Mouse (Mus musculus) liver, embryonic 14.5 days (tissue): ENCODE measurements around the gene Plekha4. TPM values are rescaled to one million over a fixed set of nuclear protein-coding genes. Genes with fewer than 3 reads are reported as not detected.
A peak's percentile ranks its signal among the peaks of the same experiment; 100 is the strongest.

Source experiments
- ATAC-seq: fragments of 200-750 bp; cut with Nextera tagmentation; 2 replicates; pipeline ENCODE4 v1.8.0; 2017; ENCODE audit warnings: moderate number of reproducible peaks, mild to moderate bottlenecking, moderate library complexity; ENCODE audit not compliant: insufficient read depth
- DNase-seq, 3 experiments: peaks; one replicate each; pipeline ENCODE4 v3.0.0-alpha.2; 2012 to 2013; ENCODE audit warnings: low read depth in 3 of 3, low spot score in 3 of 3
- H3K27ac ChIP-seq: fragments of 300-500 bp; sonication (generic); 2 replicates; pipeline ENCODE4 v1.5.1; 2014; ENCODE audit warnings: moderate library complexity, mild to moderate bottlenecking, control low read depth, inconsistent platforms
- H3K27me3 ChIP-seq: fragments of 300-500 bp; sonication (generic); 2 replicates; pipeline ENCODE4 v1.6.1; 2014; ENCODE audit warnings: mild to moderate bottlenecking, low read length, moderate library complexity; ENCODE audit not compliant: control insufficient read depth, insufficient read depth
- H3K36me3 ChIP-seq: fragments of 300-500 bp; sonication (generic); replicated peaks from 2 replicates; pipeline ENCODE4 v1.6.1; 2014; ENCODE audit warnings: low read depth; ENCODE audit not compliant: control insufficient read depth, insufficient read depth
- H3K4me1 ChIP-seq, 2 experiments: fragments of 200-500 bp in 1 of 2; fragments of 300-500 bp in 1 of 2; sonication (generic) in 1 of 2; replicated peaks; 2 replicates each; pipeline ENCODE4 v1.6.1; 2012 to 2014; ENCODE audit warnings: antibody characterized with exemption in 1 of 2, inconsistent platforms in 1 of 2, low read length in 1 of 2; ENCODE audit not compliant: control insufficient read depth in 2 of 2, insufficient read depth in 2 of 2
- H3K4me2 ChIP-seq: fragments of 300-500 bp; sonication (generic); 2 replicates; pipeline ENCODE4 v1.6.1; 2014; ENCODE audit warnings: low read depth, mild to moderate bottlenecking, control low read depth, moderate library complexity
- H3K4me3 ChIP-seq, 2 experiments: fragments of 200-500 bp in 1 of 2; fragments of 300-500 bp in 1 of 2; sonication (generic) in 1 of 2; 2 replicates each; pipeline ENCODE4 v1.5.1; 2012 to 2014; ENCODE audit warnings: low read depth in 2 of 2, low read length in 2 of 2, mild to moderate bottlenecking in 2 of 2, control low read depth in 1 of 2, inconsistent platforms in 1 of 2, moderate library complexity in 1 of 2; ENCODE audit not compliant: insufficient read depth in 1 of 2
- H3K9ac ChIP-seq: fragments of 300-500 bp; sonication (generic); replicated peaks from 2 replicates; pipeline ENCODE4 v1.6.1; 2014; ENCODE audit warnings: mild to moderate bottlenecking, control low read depth, moderate library complexity
- H3K9me3 ChIP-seq: fragments of 300-500 bp; sonication (generic); 2 replicates; pipeline ENCODE4 v1.6.1; 2016; ENCODE audit warnings: low read length, mixed read lengths; ENCODE audit not compliant: control insufficient read depth
- CTCF ChIP-seq: IDR thresholded peaks from 2 replicates; pipeline ENCODE4 v1.5.1; 2016; ENCODE audit warnings: antibody characterized with exemption, low read depth, control low read depth
- EP300 ChIP-seq: IDR thresholded peaks from 2 replicates; pipeline ENCODE4 v1.6.1; 2016; ENCODE audit warnings: antibody characterized with exemption, low read depth
- WGBS: fragments of 180-500 bp; shearing (Covaris S2); extraction: QIAGEN DNeasy Blood & Tissue Kit; methylation state at CpG from one replicate; pipeline ENCODE4 v1.1.7; 2014; ENCODE audit not compliant: insufficient replicate concordance; 5-methylcytosine and 5-hydroxymethylcytosine counted together
- polyA plus RNA-seq, 2 experiments: library from polyadenylated mRNA; depleted of rRNA in 1 of 2; stranded (reverse) in 1 of 2; unstranded in 1 of 2; fragments of >200 nt; fragmentation: Nextera tagmentation in 1 of 2; extraction: Ambion mirVana in 1 of 2; gene quantifications; 2 replicates each; pipeline versions ENCODE4 v1.2.1 to v1.2.3; 2012 to 2014

Gene Plekha4
- polyA plus RNA-seq, 2 experiments: 0.41 to 0.90 TPM

DNA sequence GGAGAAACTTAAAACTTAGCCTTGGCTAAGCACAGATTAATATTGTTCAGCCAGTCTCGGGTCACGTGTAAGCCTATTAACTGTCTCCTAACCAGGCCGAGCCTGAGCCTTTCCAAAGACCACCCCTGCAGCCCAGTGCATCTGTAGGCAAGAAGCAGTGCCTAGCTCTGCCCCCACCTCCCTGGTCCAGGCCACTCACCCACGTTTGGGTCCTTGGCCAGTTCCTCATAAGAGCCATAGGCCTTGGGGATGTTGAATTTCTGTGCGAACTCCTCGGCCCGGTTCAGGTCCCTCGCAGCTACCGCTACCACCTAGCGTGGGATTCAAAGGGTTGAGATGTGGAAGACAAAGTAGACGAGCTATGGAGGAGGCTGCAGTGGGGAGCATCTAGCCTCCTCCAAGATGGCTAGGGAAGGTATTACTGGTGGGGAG, 38.3 kb upstream of the Plekha4 start:
- no peak for TF ChIP-seq EP300
- no peak for TF ChIP-seq CTCF
- DNase-seq (no peak), ATAC-seq (no peak)
- peaks cover 21 to 43% of the 10 kb centered on the region in 2 experiments for H3K4me1 ChIP-seq
- H3K4me3 ChIP-seq: peak overlapping the region; percentile 11 to 48; a peak in 3 of 4 replicates
- H3K4me2 ChIP-seq: peak overlapping the region; percentile 60
- no peak overlapping the region; the same call in 1 of the 2 replicates for H3K9ac ChIP-seq
- no peaks in the 10 kb centered on the region for H3K27me3 ChIP-seq
- no peak overlapping the region for H3K27ac ChIP-seq
- peaks cover under 1% of the 10 kb centered on the region; the same call in 1 of the 2 replicates for H3K36me3 ChIP-seq
- WGBS: 63% methylated on average over 11 of the region's 11 CpGs
- no peaks in the 10 kb centered on the region for H3K9me3 ChIP-seq

- peaks cover 7% of the 10 kb centered on the region for H3K36me3 ChIP-seq
- TF ChIP-seq EP300: no peak
- TF ChIP-seq CTCF: no peak
- peak within 1 kb of the TSS; percentile 62 for H3K9ac ChIP-seq
- peak within 1 kb of the TSS; percentile 60 for H3K4me2 ChIP-seq
- H3K9me3 ChIP-seq: no peaks in the 10 kb centered on the region
- H3K27me3 ChIP-seq: no peaks in the 10 kb centered on the region
- peaks cover 21 to 43% of the 10 kb centered on the region in 2 experiments for H3K4me1 ChIP-seq
- H3K27ac ChIP-seq: no peak within 1 kb of the TSS
- peak within 1 kb of the TSS; percentile 48 to 56 for H3K4me3 ChIP-seq
- peak; percentile 22 for ATAC-seq
- 5% methylated on average over 38 of the region's 38 CpGs for WGBS
- DNase-seq: peak in 1 of 3 experiments; percentile 41
Observed at GRCm38 (mm10) chr7:45488293-45489204, 37.6 kb upstream of the Plekha4 start, which contains the start of gene Dhdh. Dhdh (minus strand) TSS chr7:45488805.

- peak overlapping the region; percentile 60 for H3K4me2 ChIP-seq
- ATAC-seq: peak; percentile 41
- DNase-seq: peak; percentile 58 to 62 (median 60)
- no peak overlapping the region for H3K27ac ChIP-seq
- no peaks in the 10 kb centered on the region for H3K9me3 ChIP-seq
- peaks cover 21 to 43% of the 10 kb centered on the region in 2 experiments for H3K4me1 ChIP-seq
- H3K9ac ChIP-seq: no peak overlapping the region
- H3K36me3 ChIP-seq: peaks cover 18% of the 10 kb centered on the region
- no peak overlapping the region for H3K4me3 ChIP-seq
- TF ChIP-seq CTCF (no peak), EP300 (peak; percentile 67)
- H3K27me3 ChIP-seq: no peaks in the 10 kb centered on the region
- 27% methylated on average over 7 of the region's 7 CpGs for WGBS
Observed at GRCm38 (mm10) chr7:45489578-45489977, 36.6 kb upstream of the Plekha4 start.

- no peak for DNase-seq
- H3K27ac ChIP-seq: peak overlapping the region; percentile 19
Observed at GRCm38 (mm10) chr7:45490822-45491221, 35.3 kb upstream of the Plekha4 start.

GRCm38 (mm10) chr7:45491264-45491663, 34.9 kb upstream of the Plekha4 start:
- Histone ChIP-seq H3K4me1 (peaks cover 19 to 39% of the 10 kb centered on the region in 2 experiments), H3K27ac (no peak overlapping the region; the same call in 1 of the 2 replicates), H3K9ac (no peak overlapping the region; the same call in 1 of the 2 replicates), H3K4me2 (peak overlapping the region; percentile 21), H3K36me3 (peaks cover 31% of the 10 kb centered on the region), H3K27me3 (no peaks in the 10 kb centered on the region), H3K4me3 (no peak overlapping the region), H3K9me3 (no peaks in the 10 kb centered on the region)
- peak; percentile 55 for ATAC-seq
- 11% methylated on average over 3 of the region's 3 CpGs for WGBS
- no peak for DNase-seq
- TF ChIP-seq CTCF (no peak), EP300 (no peak)

More at GRCm38 (mm10) chr7:45490822-45491221, 35.3 kb upstream of the Plekha4 start:
- Histone ChIP-seq H3K9me3 (no peaks in the 10 kb centered on the region), H3K4me3 (no peak overlapping the region), H3K27me3 (no peaks in the 10 kb centered on the region), H3K36me3 (peaks cover 30% of the 10 kb centered on the region), H3K4me2 (peak overlapping the region; percentile 21), H3K4me1 (peaks cover 21 to 43% of the 10 kb centered on the region in 2 experiments), H3K9ac (no peak overlapping the region)
- no peak for ATAC-seq
- WGBS: 53% methylated on average over 9 of the region's 9 CpGs
- TF ChIP-seq CTCF: no peak
- no peak for TF ChIP-seq EP300
